Comparison of ENCODE assay signal across 8 mouse cellular contexts in genomic region chr1:180331546-180332075, GRCm38 (mm10). TPM values are rescaled to one million over a fixed set of nuclear protein-coding genes. Genes with fewer than 3 reads are reported as not detected.
A peak's percentile ranks its signal among the peaks of the same experiment; 100 is the strongest.
DNase-seq lines count a peak whose midpoint lies in the region; ATAC-seq and TF ChIP-seq lines count a peak whose summit lies in the region.

No protein-coding gene starts in this region.

- H3K36me3 ChIP-seq in heart, adult 2 months (ENCODE audit: control insufficient read depth, insufficient read depth, low read length), result peaks cover 10% of the 10 kb centered on the region
- peaks cover 8% of the 10 kb centered on the region; the same call in 1 of the 2 replicates for H3K36me3 ChIP-seq in kidney, embryonic 14.5 days (ENCODE audit: control insufficient read depth, insufficient read depth, low read length)

- H3K9me3 ChIP-seq in kidney, embryonic 14.5 days (ENCODE audit: control insufficient read depth, low read length), result no peaks in the 10 kb centered on the region

- intact Hi-C loops in heart, adult 2 months (cut with DNase I), result loop anchor here (1.0 to 5.0 kb wide), 4 partner anchors 33 to 91 kb away; no protein-coding TSS in a partner anchor

- H3K4me2 ChIP-seq in kidney, embryonic 14.5 days (replicated peaks; ENCODE audit: low read depth, low read length), result peak overlapping the region; percentile 93

- peaks cover 21% of the 10 kb centered on the region for H3K79me2 ChIP-seq in heart, adult 2 months (replicated peaks; ENCODE audit: control insufficient read depth, insufficient read depth, low read length)

- H3K27ac ChIP-seq in heart, adult 2 months, result peak overlapping the region; percentile 98
- H3K27ac ChIP-seq in kidney, embryonic 14.5 days (ENCODE audit: low read depth, low read length), result peak overlapping the region; percentile 90; the same call in 1 of the 2 replicates

- H3K27me3 ChIP-seq in heart, adult 2 months (ENCODE audit: control insufficient read depth, insufficient read depth, low read length), result no peaks in the 10 kb centered on the region
- no peaks in the 10 kb centered on the region for H3K27me3 ChIP-seq in kidney, embryonic 14.5 days (ENCODE audit: control insufficient read depth, insufficient read depth, low read length)

- whole genome bisulfite sequencing in heart, adult 2 months, result 3% methylated on average over 21 of the region's 21 CpGs
- WGBS in kidney, embryonic 14.5 days, result under 1% methylated on average over 21 of the region's 21 CpGs

- H3K4me3 ChIP-seq in heart, adult 2 months, result peak overlapping the region; percentile 90
- peak overlapping the region; percentile 79 for H3K4me3 ChIP-seq in kidney, embryonic 14.5 days (ENCODE audit: low read length)

- H3K4me1 ChIP-seq in heart, adult 2 months (ENCODE audit: control insufficient read depth, insufficient read depth, low read length), result peaks cover 9% of the 10 kb centered on the region
- peaks cover 48% of the 10 kb centered on the region for H3K4me1 ChIP-seq in kidney, embryonic 14.5 days (ENCODE audit: control insufficient read depth, insufficient read depth, low read length)

- DNase-seq in ovary, postnatal 10 days (ENCODE audit: low spot score), result peak; percentile 27
- DNase-seq in ovary, adult 18-20 months (ENCODE audit: low spot score), result no peak
- DNase-seq in cerebellum, adult 18-20 months, result peak; percentile 66 to 68
- peak; percentile 62 to 75 for DNase-seq in heart, adult 2 months
- DNase-seq in thymus, postnatal 4 days, result peak; percentile 45
- DNase-seq in right cerebral cortex, postnatal 25 days, result no peak

- peak; percentile 25; the same call in 1 of the 2 replicates for ATAC-seq in kidney, embryonic 14.5 days (ENCODE audit: low FRiP score, low TSS enrichment)
- peak; percentile 11; the same call in 1 of the 2 replicates for ATAC-seq in megakaryocyte, adult 5-6 weeks (ENCODE audit: poor library complexity, severe bottlenecking)

- no peak for TF ChIP-seq POLR2A in heart, adult 2 months (IDR thresholded peaks at IDR 0.05; ENCODE audit: insufficient read depth, low read depth, low read length)

- no peak for TF ChIP-seq EP300 in heart, adult 2 months (IDR thresholded peaks at IDR 0.05; ENCODE audit: insufficient read depth, low read depth, low read length)

- peak overlapping the region; percentile 98 for H3K9ac ChIP-seq in heart, adult 2 months (ENCODE audit: low read depth, low read length)
- peak overlapping the region; percentile 83 for H3K9ac ChIP-seq in kidney, embryonic 14.5 days (ENCODE audit: low read depth, low read length)

- TF ChIP-seq CTCF in heart, adult 2 months (IDR thresholded peaks at IDR 0.05), result no peak

RNA-seq across cellular contexts. Expression of gene Itpkb, which starts 1.3 kb away (rescaled TPM):
- total RNA-seq in heart, adult 2 months (2021), result 10 to 100 TPM; 50.0 to 50.7 TPM
- 21.5 and 29.9 TPM in 2 replicates for polyA plus RNA-seq in heart, adult 2 months (2012; rRNA removed)
- polyA plus RNA-seq in kidney, embryonic 14.5 days (2014; fragmentation: Nextera tagmentation; extraction: Ambion mirVana), result 7.3 and 7.7 TPM in 2 replicates
- total RNA-seq in megakaryocyte, adult 5-6 weeks (2015), result 11.5 and 12.9 TPM in 2 replicates
- 10.9 and 13.6 TPM in 2 replicates for total RNA-seq in megakaryocyte, adult 5-6 weeks (2017)

Comparison
In these comparisons a context has a peak if more than half of its experiments do, and no peak if none do; other contexts are left out.
1. DNase-seq: peak in ovary, postnatal 10 days (single experiment), cerebellum, adult 18-20 months (2 of 2), heart, adult 2 months (2 of 2) and thymus, postnatal 4 days (single experiment); none in ovary, adult 18-20 months (single experiment) and right cerebral cortex, postnatal 25 days (single experiment).